Mouse (Mus musculus) midbrain, postnatal 0 days (tissue): ENCODE measurements at regions not wholly inside any gene's neighbourhood (a gene's known extent, or its start where the extent isn't known, plus 50 kb on each side); places are given as distances from the start of the nearest gene placed in this dataset.

Source experiments
- ATAC-seq: fragments of 200-750 bp; cut with Nextera tagmentation; 2 replicates; pipeline ENCODE4 v1.8.0; 2017; ENCODE audit warnings: moderate number of reproducible peaks, mild to moderate bottlenecking, moderate TSS enrichment, moderate library complexity; ENCODE audit not compliant: low FRiP score
- DNase-seq: peaks from one replicate; pipeline ENCODE4 v3.0.0-alpha.2; 2015; ENCODE audit warnings: low spot score
- H3K27ac ChIP-seq: fragments of 300-500 bp; sonication (generic); 2 replicates; pipeline ENCODE4 v1.5.1; 2014; ENCODE audit warnings: low read depth, mild to moderate bottlenecking, low read length, mixed read lengths
- H3K27me3 ChIP-seq: fragments of 300-500 bp; sonication (generic); 2 replicates; pipeline ENCODE4 v1.6.1; 2014; ENCODE audit warnings: low read length, control low read depth, mixed read lengths; ENCODE audit not compliant: insufficient read depth
- H3K36me3 ChIP-seq: fragments of 300-500 bp; sonication (generic); 2 replicates; pipeline ENCODE4 v1.6.1; 2014; ENCODE audit warnings: low read length, control low read depth, mixed read lengths; ENCODE audit not compliant: insufficient read depth
- H3K4me1 ChIP-seq: fragments of 300-500 bp; sonication (generic); 2 replicates; pipeline ENCODE4 v1.6.1; 2014; ENCODE audit warnings: mild to moderate bottlenecking, control low read depth, antibody characterized with exemption, low read length, mixed read lengths; ENCODE audit not compliant: insufficient read depth
- H3K4me2 ChIP-seq: fragments of 300-500 bp; sonication (generic); 2 replicates; pipeline ENCODE4 v1.6.1; 2014; ENCODE audit warnings: low read depth, mild to moderate bottlenecking, low read length, mixed read lengths; ENCODE audit not compliant: poor library complexity, severe bottlenecking
- H3K4me3 ChIP-seq: fragments of 300-500 bp; sonication (generic); 2 replicates; pipeline ENCODE4 v1.5.1; 2014; ENCODE audit warnings: low read depth, mild to moderate bottlenecking, low read length, moderate library complexity
- H3K9ac ChIP-seq: fragments of 300-500 bp; sonication (generic); replicated peaks from 2 replicates; pipeline ENCODE4 v1.6.1; 2014; ENCODE audit warnings: mild to moderate bottlenecking, low read length, moderate library complexity, mixed read lengths; ENCODE audit not compliant: poor library complexity, severe bottlenecking
- H3K9me3 ChIP-seq: fragments of 300-500 bp; sonication (generic); 2 replicates; pipeline ENCODE4 v1.6.1; 2016; ENCODE audit warnings: low read length, control low read depth
- CTCF ChIP-seq: IDR thresholded peaks from 2 replicates; pipeline ENCODE4 v1.5.1; 2016; ENCODE audit warnings: antibody characterized with exemption, mild to moderate bottlenecking
- WGBS: fragments of 180-500 bp; shearing (Covaris S2); extraction: QIAGEN DNeasy Blood & Tissue Kit; methylation state at CpG from one replicate; pipeline ENCODE4 v1.1.7; 2014; 5-methylcytosine and 5-hydroxymethylcytosine counted together

GRCm38 (mm10) chr13:106352614-106353409, 583.9 kb downstream of the Ipo11 start:
- ATAC-seq (0 out of 2 replicates have a peak, but pooled peaks have one; percentile 31), DNase-seq (peak; percentile 8)
- no peaks in the 10 kb centered on the region for H3K36me3 ChIP-seq
- H3K27me3 ChIP-seq = no peaks in the 10 kb centered on the region
- no peak overlapping the region for H3K4me3 ChIP-seq
- no peak overlapping the region for H3K9ac ChIP-seq
- WGBS = 59% methylated on average over 4 of the region's 4 CpGs
- no peaks in the 10 kb centered on the region for H3K4me1 ChIP-seq
- H3K9me3 ChIP-seq = no peaks in the 10 kb centered on the region
- no peak overlapping the region for H3K4me2 ChIP-seq
- H3K27ac ChIP-seq = no peak overlapping the region
- TF ChIP-seq CTCF = no peak

- Histone ChIP-seq H3K4me1 (no peaks in the 10 kb centered on the region), H3K4me2 (no peak overlapping the region), H3K9me3 (no peaks in the 10 kb centered on the region), H3K27ac (no peak overlapping the region), H3K4me3 (no peak overlapping the region), H3K36me3 (no peaks in the 10 kb centered on the region), H3K27me3 (no peaks in the 10 kb centered on the region), H3K9ac (no peak overlapping the region)
- TF ChIP-seq CTCF = no peak
- no peak for ATAC-seq
- DNase-seq = no peak
These were observed 604.7 kb downstream of the Ipo11 start for GRCm38 (mm10) chr13:106332025-106332424.

- H3K4me3 ChIP-seq = no peak overlapping the region
- H3K9ac ChIP-seq = no peak overlapping the region
- no peak for TF ChIP-seq CTCF
- H3K4me2 ChIP-seq = no peak overlapping the region
- H3K4me1 ChIP-seq = peaks cover 3% of the 10 kb centered on the region; the same call in 1 of the 2 replicates
- WGBS = 15% methylated on average over 3 of the region's 3 CpGs
- peak; percentile 58; the same call in 1 of the 2 replicates for ATAC-seq
- H3K36me3 ChIP-seq = no peaks in the 10 kb centered on the region
- no peaks in the 10 kb centered on the region for H3K27me3 ChIP-seq
- DNase-seq = peak; percentile 26
- H3K9me3 ChIP-seq = no peaks in the 10 kb centered on the region
- peak overlapping the region; percentile 47; the same call in 1 of the 2 replicates for H3K27ac ChIP-seq
These were observed 617.8 kb downstream of the Ipo11 start for GRCm38 (mm10) chr13:106318980-106319379.

- H3K4me3 ChIP-seq = no peak overlapping the region
- H3K4me1 ChIP-seq = peaks cover 3% of the 10 kb centered on the region; the same call in 1 of the 2 replicates
- no peak overlapping the region for H3K4me2 ChIP-seq
- TF ChIP-seq CTCF = no peak
- no peaks in the 10 kb centered on the region for H3K9me3 ChIP-seq
- peak overlapping the region; percentile 47; the same call in 1 of the 2 replicates for H3K27ac ChIP-seq
- 60% methylated on average over 6 of the region's 6 CpGs for WGBS
- H3K27me3 ChIP-seq = no peaks in the 10 kb centered on the region
- no peak overlapping the region for H3K9ac ChIP-seq
- ATAC-seq (no peak), DNase-seq (no peak)
- H3K36me3 ChIP-seq = no peaks in the 10 kb centered on the region
These were observed 618.3 kb downstream of the Ipo11 start for GRCm38 (mm10) chr13:106318476-106318875.

- H3K27me3 ChIP-seq = no peaks in the 10 kb centered on the region
- 77% methylated on average over 2 of the region's 2 CpGs for WGBS
- no peaks in the 10 kb centered on the region for H3K9me3 ChIP-seq
- DNase-seq = no peak
- H3K4me3 ChIP-seq = no peak overlapping the region
- TF ChIP-seq CTCF = no peak
- no peak overlapping the region for H3K4me2 ChIP-seq
- peaks cover 3% of the 10 kb centered on the region; the same call in 1 of the 2 replicates for H3K4me1 ChIP-seq
- H3K9ac ChIP-seq = no peak overlapping the region
- H3K36me3 ChIP-seq = no peaks in the 10 kb centered on the region
- H3K27ac ChIP-seq = no peak overlapping the region
- no peak for ATAC-seq
These were observed 619.5 kb downstream of the Ipo11 start for GRCm38 (mm10) chr13:106317300-106317699.

GRCm38 (mm10) chr13:106281181-106281580, 655.6 kb downstream of the Ipo11 start:
- DNase-seq (peak; percentile 33), ATAC-seq (no peak)
- no peak overlapping the region for H3K4me2 ChIP-seq
- no peaks in the 10 kb centered on the region for H3K9me3 ChIP-seq
- no peaks in the 10 kb centered on the region for H3K4me1 ChIP-seq
- no peak overlapping the region for H3K9ac ChIP-seq
- no peaks in the 10 kb centered on the region for H3K27me3 ChIP-seq
- H3K27ac ChIP-seq = no peak overlapping the region
- no peaks in the 10 kb centered on the region for H3K36me3 ChIP-seq
- 45% methylated on average over 3 of the region's 3 CpGs for WGBS
- no peak overlapping the region for H3K4me3 ChIP-seq
- 0 out of 2 replicates have a peak, but pooled peaks have one; percentile 24 for TF ChIP-seq CTCF
